Mouse (Mus musculus): ENCODE measurements around the gene Sh3d19.

The Sh3d19 gene

GRCm38 (mm10) chr3:85970742-85971598 is at the start of gene Sh3d19:
Gene Sh3d19, plus strand, starts transcription at chr3:85971109.
- DNase-seq (ENCODE audit: low read depth, low spot score), result no peak

GRCm38 (mm10) chr3:85922331-85922730 is 48.6 kb upstream of the Sh3d19 start:
- DNase-seq (ENCODE audit: low read depth, low spot score), result no peak

GRCm38 (mm10) chr3:85923343-85923742 is 47.6 kb upstream of the Sh3d19 start:
- DNase-seq (ENCODE audit: low read depth, low spot score), result no peak

GRCm38 (mm10) chr3:85923954-85924945 is 46.7 kb upstream of the Sh3d19 start:
- peak; percentile 33 for DNase-seq (ENCODE audit: low read depth, low spot score)

GRCm38 (mm10) chr3:85927296-85927695 is 43.6 kb upstream of the Sh3d19 start:
- DNase-seq (ENCODE audit: low read depth, low spot score), result no peak

GRCm38 (mm10) chr3:85928140-85928611 is 42.7 kb upstream of the Sh3d19 start:
- no peak for DNase-seq (ENCODE audit: low read depth, low spot score)

GRCm38 (mm10) chr3:85929711-85930110 is 41.2 kb upstream of the Sh3d19 start:
- no peak for DNase-seq (ENCODE audit: low read depth, low spot score)

GRCm38 (mm10) chr3:85930671-85931255 is 40.1 kb upstream of the Sh3d19 start:
- DNase-seq (ENCODE audit: low read depth, low spot score), result no peak

GRCm38 (mm10) chr3:85931859-85932258 is 39.0 kb upstream of the Sh3d19 start:
- no peak for DNase-seq (ENCODE audit: low read depth, low spot score)

GRCm38 (mm10) chr3:85933586-85933985 is 37.3 kb upstream of the Sh3d19 start:
- no peak for DNase-seq (ENCODE audit: low read depth, low spot score)

GRCm38 (mm10) chr3:85950914-85951313 is 20.0 kb upstream of the Sh3d19 start:
- DNase-seq (ENCODE audit: low read depth, low spot score), result no peak

GRCm38 (mm10) chr3:85952696-85953283 is 18.1 kb upstream of the Sh3d19 start:
- DNase-seq (ENCODE audit: low read depth, low spot score), result no peak

GRCm38 (mm10) chr3:85955269-85955668 is 15.6 kb upstream of the Sh3d19 start:
- DNase-seq (ENCODE audit: low read depth, low spot score), result no peak

GRCm38 (mm10) chr3:85955704-85956103 is 15.2 kb upstream of the Sh3d19 start:
- DNase-seq (ENCODE audit: low read depth, low spot score), result no peak

GRCm38 (mm10) chr3:85959669-85960068 is 11.2 kb upstream of the Sh3d19 start:
- DNase-seq (ENCODE audit: low read depth, low spot score), result no peak

GRCm38 (mm10) chr3:85961134-85961533 is 9.8 kb upstream of the Sh3d19 start:
- no peak for DNase-seq (ENCODE audit: low read depth, low spot score)

- no peak for DNase-seq (ENCODE audit: low read depth, low spot score)
Measured at GRCm38 (mm10) chr3:85965479-85965878, 5.4 kb upstream of the Sh3d19 start.

GRCm38 (mm10) chr3:85969040-85969439 is 1.9 kb upstream of the Sh3d19 start:
- DNase-seq (ENCODE audit: low read depth, low spot score), result no peak

GRCm38 (mm10) chr3:85971599-85971975 is 678 bp downstream of the Sh3d19 start:
- no peak for DNase-seq (ENCODE audit: low read depth, low spot score)

- no peak for DNase-seq (ENCODE audit: low read depth, low spot score)
Measured at GRCm38 (mm10) chr3:85973376-85974140, 2.6 kb downstream of the Sh3d19 start.

- no peak for DNase-seq (ENCODE audit: low read depth, low spot score)
Measured at GRCm38 (mm10) chr3:85974451-85974850, 3.5 kb downstream of the Sh3d19 start.
